9 mouse cellular contexts compared by ENCODE assay signal in the genomic region with DNA sequence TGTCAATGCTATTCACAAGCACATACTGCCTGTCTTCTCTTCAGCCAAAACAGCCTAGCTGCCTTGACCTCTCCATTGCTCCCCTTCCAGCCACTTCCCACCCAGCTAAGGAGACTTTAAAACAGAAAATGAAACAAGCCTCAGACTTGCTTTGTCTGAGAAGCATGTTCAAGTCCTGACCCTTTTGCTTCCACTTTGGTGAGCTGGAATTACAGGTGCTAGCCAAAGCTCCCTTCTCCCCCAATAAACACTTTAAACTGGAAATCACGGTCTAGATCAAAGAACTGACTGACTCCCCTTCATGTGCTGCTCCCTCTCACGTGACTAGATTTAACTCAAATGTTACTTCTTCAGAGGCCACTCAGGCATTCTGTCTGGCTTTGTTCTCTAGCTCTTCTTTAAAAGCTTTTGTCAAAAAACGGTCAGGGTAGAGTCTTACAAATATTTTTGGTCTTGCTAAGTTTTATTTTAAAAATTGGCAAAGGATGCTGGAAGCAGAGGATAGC. TPM values are rescaled to one million over a fixed set of nuclear protein-coding genes. Genes with fewer than 3 reads are reported as not detected.
DNase-seq lines count a peak whose midpoint lies in the region; ATAC-seq and TF ChIP-seq lines count a peak whose summit lies in the region.
"Had no signal": no experiment of that assay in that cellular context is flagged by ENCODE, and none has a peak within 500 bp of the region (broad histone marks: within the 10 kb centered on the region; RNA-seq: fewer than 3 reads in every experiment).

No protein-coding gene starts in this region.

- no peak for TF ChIP-seq POLR2A in lung, adult 2 months (IDR thresholded peaks at IDR 0.05; ENCODE audit: borderline replicate concordance, extremely low read depth, low read depth, low read length)
- no peak for TF ChIP-seq POLR2A in myocyte (IDR thresholded peaks at IDR 0.05; ENCODE audit: insufficient read length, low read depth)

- no peak overlapping the region for H3K4me2 ChIP-seq in embryonic facial prominence, embryonic 11.5 days (ENCODE audit: low read depth, low read length)
- peak overlapping the region; percentile 98 for H3K4me2 ChIP-seq in intestine, postnatal 0 days (replicated peaks; ENCODE audit: low read depth)
- H3K4me2 ChIP-seq in myocyte (ENCODE audit: low read depth) = peak overlapping the region; percentile 70

- ATAC-seq in embryonic facial prominence, embryonic 11.5 days (replicated peaks; ENCODE audit: insufficient number of reproducible peaks, low FRiP score, low TSS enrichment, low read depth) = no peak
- no peak for ATAC-seq in intestine, postnatal 0 days

- H3K4me1 ChIP-seq in lung, adult 2 months (ENCODE audit: control insufficient read depth, insufficient read depth, low read length) = peaks cover 8% of the 10 kb centered on the region
- no peaks in the 10 kb centered on the region for H3K4me1 ChIP-seq in embryonic facial prominence, embryonic 11.5 days (ENCODE audit: control insufficient read depth, insufficient read depth, low read length)
- 0 out of 2 replicates have a peak, but pooled peaks cover 4% of the 10 kb centered on the region for H3K4me1 ChIP-seq in intestine, postnatal 0 days (replicated peaks; ENCODE audit: control insufficient read depth, insufficient read depth, low read length)

- TF ChIP-seq CTCF in lung, adult 2 months (IDR thresholded peaks at IDR 0.05; ENCODE audit: insufficient read depth, low read length) = no peak
- no peak for TF ChIP-seq CTCF in intestine, postnatal 0 days (IDR thresholded peaks at IDR 0.05; ENCODE audit: low read depth)

- DNase-seq in lung, adult 2 months = peak; percentile 8
- no peak for DNase-seq in lung, postnatal 14 days
- no peak for DNase-seq in embryonic facial prominence, embryonic 11.5 days (ENCODE audit: low spot score)
- DNase-seq in urinary bladder, postnatal 4 days (ENCODE audit: low spot score in 2 of 2) = no peak
- no peak for DNase-seq in kidney, adult 18-20 months
- no peak for DNase-seq in layer of hippocampus, adult 8-10 months (ENCODE audit: low spot score in 2 of 2)

- H3ac ChIP-seq in myocyte (ENCODE audit: control insufficient read depth, insufficient read length) = no peak overlapping the region

- no peaks in the 10 kb centered on the region for H3K9me3 ChIP-seq in embryonic facial prominence, embryonic 11.5 days (replicated peaks; ENCODE audit: control insufficient read depth, low read length)
- no peaks in the 10 kb centered on the region for H3K9me3 ChIP-seq in intestine, postnatal 0 days (ENCODE audit: control insufficient read depth)

- WGBS in lung, adult 2 months = 48% methylated on average over 3 of the region's 3 CpGs
- WGBS in embryonic facial prominence, embryonic 11.5 days = 72% methylated on average over 3 of the region's 3 CpGs
- WGBS in intestine, postnatal 0 days = 71% methylated on average over 3 of the region's 3 CpGs

- peak overlapping the region; percentile 50 for H3K4me3 ChIP-seq in lung, adult 2 months (replicated peaks; ENCODE audit: extremely low read depth, low read depth, low read length)
- no peak overlapping the region for H3K4me3 ChIP-seq in embryonic facial prominence, embryonic 11.5 days (ENCODE audit: low read depth, low read length)
- peak overlapping the region; percentile 96 for H3K4me3 ChIP-seq in intestine, postnatal 0 days (ENCODE audit: low read depth, low read length)
- H3K4me3 ChIP-seq in myocyte = peak overlapping the region; percentile 44

- peak overlapping the region; percentile 63; the same call in 1 of the 2 replicates for H3K9ac ChIP-seq in embryonic facial prominence, embryonic 11.5 days (replicated peaks; ENCODE audit: low read length)
- H3K9ac ChIP-seq in intestine, postnatal 0 days (ENCODE audit: low read depth, low read length) = no peak overlapping the region

- H3K36me3 ChIP-seq in embryonic facial prominence, embryonic 11.5 days (replicated peaks; ENCODE audit: control insufficient read depth, insufficient read depth, low read depth, low read length) = no peaks in the 10 kb centered on the region; the same call in 1 of the 2 replicates
- no peaks in the 10 kb centered on the region for H3K36me3 ChIP-seq in intestine, postnatal 0 days (ENCODE audit: control insufficient read depth, insufficient read depth)
- H3K36me3 ChIP-seq in myocyte (ENCODE audit: control insufficient read depth, insufficient read depth) = no peaks in the 10 kb centered on the region

- H3K27me3 ChIP-seq in embryonic facial prominence, embryonic 11.5 days (ENCODE audit: control insufficient read depth, insufficient read depth, low read length) = no peaks in the 10 kb centered on the region
- H3K27me3 ChIP-seq in intestine, postnatal 0 days (replicated peaks; ENCODE audit: control insufficient read depth, insufficient read depth, low read length) = no peaks in the 10 kb centered on the region
- no peaks in the 10 kb centered on the region for H3K27me3 ChIP-seq in myocyte (ENCODE audit: control insufficient read depth, insufficient read depth, insufficient read length)

- H3K27ac ChIP-seq in embryonic facial prominence, embryonic 11.5 days (replicated peaks; ENCODE audit: low read depth, low read length) = no peak overlapping the region
- no peak overlapping the region for H3K27ac ChIP-seq in intestine, postnatal 0 days (ENCODE audit: low read depth, low read length)

- peaks cover 32% of the 10 kb centered on the region for H3K79me2 ChIP-seq in myocyte (ENCODE audit: control insufficient read depth, insufficient read depth)

TF ChIP-seq in myocyte, 11 proteins besides CTCF, POLR2A, EP300 and RAD21:
- TF ChIP-seq MYOG (IDR thresholded peaks at IDR 0.05; ENCODE audit: control insufficient read depth in 1 of 3, insufficient read depth in 1 of 3, insufficient read length in 2 of 3, low read depth in 2 of 3) (no peak), REST (IDR thresholded peaks at IDR 0.05; ENCODE audit: insufficient read depth, insufficient read length) (no peak), SRF (IDR thresholded peaks at IDR 0.05; ENCODE audit: control insufficient read depth, insufficient read length, low read depth) (no peak), USF1 (IDR thresholded peaks at IDR 0.05; ENCODE audit: low read depth) (no peak), TCF12 (IDR thresholded peaks at IDR 0.05; ENCODE audit: insufficient read depth, poor library complexity, severe bottlenecking) (no peak), MYOD1 (IDR thresholded peaks at IDR 0.05; ENCODE audit: control insufficient read depth in 1 of 3, insufficient read length in 2 of 3, low read depth in 2 of 3) (no peak), E2F4 (IDR thresholded peaks at IDR 0.05; ENCODE audit: insufficient read depth) (no peak), POLR2AphosphoS2 (IDR thresholded peaks at IDR 0.05; ENCODE audit: insufficient read length, low read depth) (no peak), MAX (IDR thresholded peaks at IDR 0.05; ENCODE audit: low read depth) (no peak), TCF3 (IDR thresholded peaks at IDR 0.05; ENCODE audit: insufficient read length, low read depth) (no peak), CEBPB (IDR thresholded peaks at IDR 0.05; ENCODE audit: insufficient read depth, poor library complexity, severe bottlenecking) (no peak)

RNA-seq across cellular contexts. Expression of a gene that starts 1.0 kb away (rescaled TPM):
- 0.25 and 0.26 TPM in 2 replicates for polyA plus RNA-seq in lung, adult 2 months (2012; rRNA removed)
- 47.4 and 54.5 TPM in 2 replicates for polyA plus RNA-seq in embryonic facial prominence, embryonic 11.5 days (2014; fragmentation: Nextera tagmentation; extraction: Ambion mirVana)
- polyA plus RNA-seq in intestine, postnatal 0 days (2015; fragmentation: Nextera tagmentation; extraction: Ambion mirVana) = 2.8 and 3.1 TPM in 2 replicates
- 1.3 TPM for polyA plus RNA-seq in myocyte (2012; fragmentation: generic; extraction: Trizol)
- total RNA-seq in layer of hippocampus, adult 8-10 months (2022) = 1 to 10 TPM; 3.1 to 3.8 (median 3.6) TPM

RNA-seq across cellular contexts. Expression of a gene that starts 36.8 kb away (rescaled TPM):
- polyA plus RNA-seq in lung, adult 2 months (2012; rRNA removed) = 1.2 and 1.3 TPM in 2 replicates
- 7.1 and 8.8 TPM in 2 replicates for polyA plus RNA-seq in embryonic facial prominence, embryonic 11.5 days (2014; fragmentation: Nextera tagmentation; extraction: Ambion mirVana)
- polyA plus RNA-seq in intestine, postnatal 0 days (2015; fragmentation: Nextera tagmentation; extraction: Ambion mirVana) = 0.85 and 0.97 TPM in 2 replicates
- polyA plus RNA-seq in myocyte (2012; fragmentation: generic; extraction: Trizol) = 1.1 TPM
- total RNA-seq in layer of hippocampus, adult 8-10 months (2022) = 1 to 10 TPM; 5.3 to 7.3 (median 5.8) TPM

RNA-seq across cellular contexts. Expression of a gene that starts 36.8 kb away (rescaled TPM):
- 19.1 and 25.5 TPM in 2 replicates for polyA plus RNA-seq in lung, adult 2 months (2012; rRNA removed)
- polyA plus RNA-seq in embryonic facial prominence, embryonic 11.5 days (2014; fragmentation: Nextera tagmentation; extraction: Ambion mirVana) = 122 and 125 TPM in 2 replicates
- polyA plus RNA-seq in intestine, postnatal 0 days (2015; fragmentation: Nextera tagmentation; extraction: Ambion mirVana) = 39.9 and 41.7 TPM in 2 replicates
- 29.9 TPM for polyA plus RNA-seq in myocyte (2012; fragmentation: generic; extraction: Trizol)
- 10 to 100 TPM; 47.6 to 56.3 (median 53.0) TPM for total RNA-seq in layer of hippocampus, adult 8-10 months (2022)

RNA-seq across cellular contexts. Expression of a gene that starts 37.0 kb away (rescaled TPM):
- polyA plus RNA-seq in lung, adult 2 months (2012; rRNA removed) = 0.43 and 0.70 TPM in 2 replicates
- polyA plus RNA-seq in embryonic facial prominence, embryonic 11.5 days (2014; fragmentation: Nextera tagmentation; extraction: Ambion mirVana) = 0.36 TPM in 1 of 2 replicates, not detected in the other
- polyA plus RNA-seq in intestine, postnatal 0 days (2015; fragmentation: Nextera tagmentation; extraction: Ambion mirVana) = 0.16 and 0.22 TPM in 2 replicates
- 0.71 TPM for polyA plus RNA-seq in myocyte (2012; fragmentation: generic; extraction: Trizol)
- total RNA-seq in layer of hippocampus, adult 8-10 months (2022) = 1 to 10 TPM in 2 of 4 experiments, under 1 TPM in 2; 0.83 to 3.2 (median 1.2) TPM
- polyA plus RNA-seq: neural tube, embryonic 11.5 days had no signal

RNA-seq across cellular contexts. Expression of a gene that starts 51.9 kb away (rescaled TPM):
- 2.4 and 3.5 TPM in 2 replicates for polyA plus RNA-seq in lung, adult 2 months (2012; rRNA removed)
- polyA plus RNA-seq in embryonic facial prominence, embryonic 11.5 days (2014; fragmentation: Nextera tagmentation; extraction: Ambion mirVana) = 5.8 and 5.9 TPM in 2 replicates
- polyA plus RNA-seq in intestine, postnatal 0 days (2015; fragmentation: Nextera tagmentation; extraction: Ambion mirVana) = 3.5 and 3.9 TPM in 2 replicates
- polyA plus RNA-seq in myocyte (2012; fragmentation: generic; extraction: Trizol) = 1.5 TPM
- total RNA-seq in layer of hippocampus, adult 8-10 months (2022) = 10 to 100 TPM; 10.6 to 18.3 (median 15.4) TPM

Comparison
In these comparisons a context has a peak if more than half of its experiments do, and no peak if none do; other contexts are left out.
1. RNA of a gene that starts 1.0 kb away (polyA plus RNA-seq): 47.4 to 54.5 TPM in embryonic facial prominence, embryonic 11.5 days; 2.8 to 3.1 TPM in intestine, postnatal 0 days, 1.3 TPM in myocyte (single experiment) and 0.25 to 0.26 TPM in lung, adult 2 months; every median in the first group is over 10 times any median in the second.